24 mouse cellular contexts compared by ENCODE assay signal in genomic region chr19:29360251-29360650, GRCm38 (mm10). TPM values are rescaled to one million over a fixed set of nuclear protein-coding genes. Genes with fewer than 3 reads are reported as not detected.
DNase-seq lines count a peak whose midpoint lies in the region; ATAC-seq and TF ChIP-seq lines count a peak whose summit lies in the region.
"Had no signal": no experiment of that assay in that cellular context is flagged by ENCODE, and none has a peak within 500 bp of the region (broad histone marks: within the 10 kb centered on the region; RNA-seq: fewer than 3 reads in every experiment).

No protein-coding gene starts in this region.

- no peak overlapping the region for H3K4me3 ChIP-seq in forebrain, embryonic 13.5 days
- H3K4me3 ChIP-seq in forebrain, embryonic 15.5 days: no peak overlapping the region
- H3K4me3 ChIP-seq in liver, embryonic 11.5 days (ENCODE audit: low read depth, low read length): no peak overlapping the region
- no peak overlapping the region for H3K4me3 ChIP-seq in liver, postnatal 0 days (ENCODE audit: low read depth, low read length)
- peak overlapping the region; percentile 59; the same call in 1 of the 2 replicates for H3K4me3 ChIP-seq in G1E (ENCODE audit: low read depth, low read length)
- no peak overlapping the region for H3K4me3 ChIP-seq in liver, embryonic 13.5 days (replicated peaks)
- H3K4me3 ChIP-seq: embryonic facial prominence, embryonic 12.5 days had no signal

- no peak for DNase-seq in liver, embryonic 11.5 days (ENCODE audit: low spot score)
- no peak for DNase-seq in liver, postnatal 0 days
- peak; percentile 27 for DNase-seq in G1E (ENCODE audit: low spot score)
- no peak for DNase-seq in liver, embryonic 13.5 days
- no peak for DNase-seq in adipocyte (ENCODE audit: low spot score)
- no peak for DNase-seq in left cerebral cortex, postnatal 25 days (ENCODE audit: low spot score in 2 of 2)
- DNase-seq: adrenal gland, postnatal 25 days; cerebellum, adult 2 months; gastrocnemius, postnatal 36 days; kidney, adult 8-10 months; kidney, postnatal 36 days; layer of hippocampus, adult 9-11 months; thymus, adult 18-20 months had no signal

- H3K36me3 ChIP-seq in forebrain, embryonic 13.5 days (ENCODE audit: poor library complexity, severe bottlenecking): peaks cover 4% of the 10 kb centered on the region; the same call in 1 of the 2 replicates
- peaks cover 3% of the 10 kb centered on the region; the same call in 1 of the 2 replicates for H3K36me3 ChIP-seq in forebrain, embryonic 15.5 days
- H3K36me3 ChIP-seq in liver, embryonic 11.5 days (ENCODE audit: control insufficient read depth, insufficient read depth, low read length): no peaks in the 10 kb centered on the region
- H3K36me3 ChIP-seq in liver, postnatal 0 days (replicated peaks; ENCODE audit: insufficient read depth, low read length): peaks cover 17% of the 10 kb centered on the region
- peaks cover 52% of the 10 kb centered on the region for H3K36me3 ChIP-seq in G1E (replicated peaks)
- H3K36me3 ChIP-seq in liver, embryonic 13.5 days: 0 out of 2 replicates have a peak, but pooled peaks cover 8% of the 10 kb centered on the region

- H3K27me3 ChIP-seq in forebrain, embryonic 13.5 days: no peaks in the 10 kb centered on the region
- no peaks in the 10 kb centered on the region for H3K27me3 ChIP-seq in forebrain, embryonic 15.5 days
- no peaks in the 10 kb centered on the region for H3K27me3 ChIP-seq in liver, embryonic 11.5 days (replicated peaks; ENCODE audit: control insufficient read depth, insufficient read depth, low read length)
- no peaks in the 10 kb centered on the region for H3K27me3 ChIP-seq in liver, postnatal 0 days (ENCODE audit: insufficient read depth, low read length)
- H3K27me3 ChIP-seq in G1E (ENCODE audit: insufficient read depth, low read length): no peaks in the 10 kb centered on the region
- no peaks in the 10 kb centered on the region for H3K27me3 ChIP-seq in liver, embryonic 13.5 days
- H3K27me3 ChIP-seq: CH12.LX; embryonic facial prominence, embryonic 12.5 days had no signal

- 87% methylated on average over 5 of the region's 5 CpGs for WGBS in forebrain, embryonic 13.5 days
- 92% methylated on average over 5 of the region's 5 CpGs for WGBS in forebrain, embryonic 15.5 days
- 31% methylated on average over 5 of the region's 5 CpGs for WGBS in liver, embryonic 11.5 days
- WGBS in liver, postnatal 0 days (ENCODE audit: insufficient replicate concordance): 54% methylated on average over 5 of the region's 5 CpGs
- 28% methylated on average over 5 of the region's 5 CpGs for WGBS in liver, embryonic 13.5 days (ENCODE audit: insufficient replicate concordance)

- 0 out of 2 replicates have a peak overlapping the region, but pooled peaks have one; percentile 71 for H3K4me2 ChIP-seq in forebrain, embryonic 13.5 days
- H3K4me2 ChIP-seq in forebrain, embryonic 15.5 days (replicated peaks): no peak overlapping the region
- H3K4me2 ChIP-seq in liver, embryonic 11.5 days: peak overlapping the region; percentile 89
- no peak overlapping the region for H3K4me2 ChIP-seq in liver, postnatal 0 days (ENCODE audit: low read depth, low read length)
- H3K4me2 ChIP-seq in liver, embryonic 13.5 days: peak overlapping the region; percentile 89

- TF ChIP-seq EP300 in liver, postnatal 0 days (IDR thresholded peaks at IDR 0.05; ENCODE audit: low read depth): no peak

- H3K27ac ChIP-seq in forebrain, embryonic 13.5 days: no peak overlapping the region
- H3K27ac ChIP-seq in forebrain, embryonic 15.5 days (replicated peaks): no peak overlapping the region
- H3K27ac ChIP-seq in liver, embryonic 11.5 days (ENCODE audit: low read depth, low read length): no peak overlapping the region
- H3K27ac ChIP-seq in liver, postnatal 0 days (ENCODE audit: low read depth): no peak overlapping the region
- H3K27ac ChIP-seq in liver, embryonic 13.5 days: no peak overlapping the region
- H3K27ac ChIP-seq: embryonic facial prominence, embryonic 12.5 days had no signal

- no peaks in the 10 kb centered on the region for H3K9me3 ChIP-seq in forebrain, embryonic 13.5 days (replicated peaks)
- H3K9me3 ChIP-seq in forebrain, embryonic 15.5 days: no peaks in the 10 kb centered on the region
- H3K9me3 ChIP-seq in liver, embryonic 11.5 days (ENCODE audit: control insufficient read depth, low read length): no peaks in the 10 kb centered on the region
- no peaks in the 10 kb centered on the region for H3K9me3 ChIP-seq in liver, postnatal 0 days (ENCODE audit: low read length)
- H3K9me3 ChIP-seq in G1E (replicated peaks): no peaks in the 10 kb centered on the region
- H3K9me3 ChIP-seq in liver, embryonic 13.5 days (replicated peaks): no peaks in the 10 kb centered on the region
- H3K9me3 ChIP-seq: embryonic facial prominence, embryonic 12.5 days had no signal

- intact Hi-C loops in left cerebral cortex, postnatal 25 days (cut with DNase I): loop anchor here (2.0 to 5.0 kb wide), 3 partner anchors 108 to 202 kb away; partner anchors contain the start of gene Jak2

- H3K9ac ChIP-seq in forebrain, embryonic 13.5 days: no peak overlapping the region
- H3K9ac ChIP-seq in forebrain, embryonic 15.5 days (replicated peaks): no peak overlapping the region
- 0 out of 2 replicates have a peak overlapping the region, but pooled peaks have one; percentile 12 for H3K9ac ChIP-seq in liver, embryonic 11.5 days (ENCODE audit: low read depth, low read length)
- H3K9ac ChIP-seq in liver, postnatal 0 days (replicated peaks): no peak overlapping the region
- H3K9ac ChIP-seq in liver, embryonic 13.5 days: 0 out of 2 replicates have a peak overlapping the region, but pooled peaks have one; percentile 7
- H3K9ac ChIP-seq: embryonic facial prominence, embryonic 12.5 days had no signal

- peaks cover 24% of the 10 kb centered on the region for H3K4me1 ChIP-seq in forebrain, embryonic 13.5 days
- peaks cover 23% of the 10 kb centered on the region for H3K4me1 ChIP-seq in forebrain, embryonic 15.5 days
- peaks cover 16% of the 10 kb centered on the region for H3K4me1 ChIP-seq in liver, embryonic 11.5 days (replicated peaks; ENCODE audit: control insufficient read depth, insufficient read depth, low read length)
- peaks cover 21% of the 10 kb centered on the region for H3K4me1 ChIP-seq in liver, postnatal 0 days (ENCODE audit: insufficient read depth)
- peaks cover 52% of the 10 kb centered on the region for H3K4me1 ChIP-seq in G1E (ENCODE audit: insufficient read depth, low read depth, low read length)
- peaks cover 33% of the 10 kb centered on the region for H3K4me1 ChIP-seq in liver, embryonic 13.5 days (replicated peaks)
- H3K4me1 ChIP-seq: embryonic facial prominence, embryonic 12.5 days had no signal

- no peak for ATAC-seq in forebrain, embryonic 13.5 days
- no peak for ATAC-seq in forebrain, embryonic 15.5 days (replicated peaks)
- no peak for ATAC-seq in liver, embryonic 11.5 days (replicated peaks; ENCODE audit: low FRiP score)
- ATAC-seq in liver, postnatal 0 days: no peak
- peak; percentile 24 for ATAC-seq in G1E (ENCODE audit: extremely low read depth, insufficient number of reproducible peaks, low FRiP score, poor library complexity, severe bottlenecking)
- ATAC-seq in liver, embryonic 13.5 days (ENCODE audit: low read depth): no peak
- ATAC-seq: lung, postnatal 0 days had no signal

- TF ChIP-seq CTCF in liver, postnatal 0 days (IDR thresholded peaks at IDR 0.05; ENCODE audit: low read depth): no peak
- no peak for TF ChIP-seq CTCF in G1E (IDR thresholded peaks at IDR 0.05; ENCODE audit: low read depth, low read length)

RNA-seq across cellular contexts. Expression of gene Plgrkt, which starts 6.9 kb away (rescaled TPM):
- 88.6 and 102 TPM in 2 replicates for polyA plus RNA-seq in forebrain, embryonic 13.5 days (2015; fragmentation: Nextera tagmentation; extraction: Ambion mirVana)
- polyA plus RNA-seq in forebrain, embryonic 15.5 days (2015; fragmentation: Nextera tagmentation; extraction: Ambion mirVana): 105 and 107 TPM in 2 replicates
- 54.0 and 56.2 TPM in 2 replicates for polyA plus RNA-seq in liver, embryonic 11.5 days (2014; fragmentation: Nextera tagmentation; extraction: Ambion mirVana)
- 23.8 and 25.0 TPM in 2 replicates for polyA plus RNA-seq in liver, postnatal 0 days (2015; fragmentation: Nextera tagmentation; extraction: Ambion mirVana)
- total RNA-seq in G1E (2014; fragmentation: Nextera tagmentation) (179 and 190 TPM in 2 replicates), G1E (2017) (439 and 475 TPM in 2 replicates)
- 38.2 and 39.8 TPM in 2 replicates for polyA plus RNA-seq in G1E (2012)
- polyA plus RNA-seq in liver, embryonic 13.5 days (2015; fragmentation: Nextera tagmentation; extraction: Ambion mirVana): 32.8 and 38.5 TPM in 2 replicates
- total RNA-seq in left cerebral cortex, postnatal 25 days (2021): 10 to 100 TPM; 23.2 to 28.9 TPM

RNA-seq across cellular contexts. Expression of gene Cd274, which starts 7.0 kb away (rescaled TPM):
- polyA plus RNA-seq in forebrain, embryonic 13.5 days (2015; fragmentation: Nextera tagmentation; extraction: Ambion mirVana): 0.38 and 0.41 TPM in 2 replicates
- 0.66 and 0.78 TPM in 2 replicates for polyA plus RNA-seq in forebrain, embryonic 15.5 days (2015; fragmentation: Nextera tagmentation; extraction: Ambion mirVana)
- 0.43 and 0.86 TPM in 2 replicates for polyA plus RNA-seq in liver, embryonic 11.5 days (2014; fragmentation: Nextera tagmentation; extraction: Ambion mirVana)
- polyA plus RNA-seq in liver, postnatal 0 days (2015; fragmentation: Nextera tagmentation; extraction: Ambion mirVana): 0.76 and 1.2 TPM in 2 replicates
- 15.1 and 18.4 TPM in 2 replicates for total RNA-seq in G1E (2014; fragmentation: Nextera tagmentation)
- total RNA-seq in G1E (2017): 37.1 and 40.8 TPM in 2 replicates
- 0.29 and 0.56 TPM in 2 replicates for polyA plus RNA-seq in G1E (2012)
- polyA plus RNA-seq in liver, embryonic 13.5 days (2015; fragmentation: Nextera tagmentation; extraction: Ambion mirVana): 0.16 and 0.31 TPM in 2 replicates
- under 1 TPM; 0.53 to 0.80 TPM for total RNA-seq in left cerebral cortex, postnatal 25 days (2021)

RNA-seq across cellular contexts. Expression of gene Rln1, which starts 25.8 kb away (rescaled TPM):
- 1.6 TPM in 2 replicates for polyA plus RNA-seq in forebrain, embryonic 13.5 days (2015; fragmentation: Nextera tagmentation; extraction: Ambion mirVana)
- 1.8 and 3.4 TPM in 2 replicates for polyA plus RNA-seq in forebrain, embryonic 15.5 days (2015; fragmentation: Nextera tagmentation; extraction: Ambion mirVana)
- not detected in 2 replicates for polyA plus RNA-seq in liver, embryonic 11.5 days (2014; fragmentation: Nextera tagmentation; extraction: Ambion mirVana)
- polyA plus RNA-seq in liver, postnatal 0 days (2015; fragmentation: Nextera tagmentation; extraction: Ambion mirVana): not detected in 2 replicates
- total RNA-seq in G1E (2014; fragmentation: Nextera tagmentation): not detected in 2 replicates
- total RNA-seq in G1E (2017): 0.06 and 0.11 TPM in 2 replicates
- polyA plus RNA-seq in G1E (2012): not detected in 2 replicates
- polyA plus RNA-seq in liver, embryonic 13.5 days (2015; fragmentation: Nextera tagmentation; extraction: Ambion mirVana): 0.15 TPM in 1 of 2 replicates, not detected in the other
- under 1 TPM; 0.64 to 0.87 TPM for total RNA-seq in left cerebral cortex, postnatal 25 days (2021)
- total RNA-seq: adrenal gland, postnatal 25 days; CH12.LX; gastrocnemius, postnatal 36 days; hematopoietic stem cell, adult 5-6 weeks; megakaryocyte progenitor cell, adult 5-6 weeks; monocyte, adult 5-6 weeks had no signal

RNA-seq across cellular contexts. Expression of gene Insl6, which starts 35.1 kb away (rescaled TPM):
- 3.4 and 3.6 TPM in 2 replicates for polyA plus RNA-seq in forebrain, embryonic 13.5 days (2015; fragmentation: Nextera tagmentation; extraction: Ambion mirVana)
- polyA plus RNA-seq in forebrain, embryonic 15.5 days (2015; fragmentation: Nextera tagmentation; extraction: Ambion mirVana): 1.3 and 1.4 TPM in 2 replicates
- polyA plus RNA-seq in liver, embryonic 11.5 days (2014; fragmentation: Nextera tagmentation; extraction: Ambion mirVana): 3.1 and 3.2 TPM in 2 replicates
- 1.2 TPM in 2 replicates for polyA plus RNA-seq in liver, postnatal 0 days (2015; fragmentation: Nextera tagmentation; extraction: Ambion mirVana)
- total RNA-seq in G1E (2014; fragmentation: Nextera tagmentation) (1.1 TPM in 1 of 2 replicates, not detected in the other), G1E (2017) (4.2 and 4.8 TPM in 2 replicates)
- polyA plus RNA-seq in G1E (2012): 0.17 and 0.35 TPM in 2 replicates
- polyA plus RNA-seq in liver, embryonic 13.5 days (2015; fragmentation: Nextera tagmentation; extraction: Ambion mirVana): 0.65 and 1.1 TPM in 2 replicates
- under 1 TPM in 1 of 2 experiments, not detected in 1; 0.50 TPM for total RNA-seq in left cerebral cortex, postnatal 25 days (2021)
- total RNA-seq: gastrocnemius, postnatal 36 days had no signal

RNA-seq across cellular contexts. Expression of gene Pdcd1lg2, which starts 50.5 kb away (rescaled TPM):
- polyA plus RNA-seq in forebrain, embryonic 13.5 days (2015; fragmentation: Nextera tagmentation; extraction: Ambion mirVana): not detected in 2 replicates
- polyA plus RNA-seq in forebrain, embryonic 15.5 days (2015; fragmentation: Nextera tagmentation; extraction: Ambion mirVana): not detected in 2 replicates
- not detected in 2 replicates for polyA plus RNA-seq in liver, embryonic 11.5 days (2014; fragmentation: Nextera tagmentation; extraction: Ambion mirVana)
- not detected in 2 replicates for polyA plus RNA-seq in liver, postnatal 0 days (2015; fragmentation: Nextera tagmentation; extraction: Ambion mirVana)
- total RNA-seq in G1E (2014; fragmentation: Nextera tagmentation): 2.0 and 2.5 TPM in 2 replicates
- total RNA-seq in G1E (2017): 8.8 and 10.5 TPM in 2 replicates
- 0.10 and 0.16 TPM in 2 replicates for polyA plus RNA-seq in G1E (2012)
- 0.06 TPM in 1 of 2 replicates, not detected in the other for polyA plus RNA-seq in liver, embryonic 13.5 days (2015; fragmentation: Nextera tagmentation; extraction: Ambion mirVana)
- total RNA-seq in left cerebral cortex, postnatal 25 days (2021): under 1 TPM in 1 of 2 experiments, not detected in 1; 0.21 TPM
- total RNA-seq: adrenal gland, postnatal 25 days; gastrocnemius, postnatal 36 days; megakaryocyte progenitor cell, adult 5-6 weeks had no signal
- polyA plus RNA-seq: cerebellum, adult 2 months; heart, embryonic 11.5 days; limb, embryonic 14.5 days; neural tube, embryonic 14.5 days had no signal

Comparison
In these comparisons a context has a peak if more than half of its experiments do, and no peak if none do; other contexts are left out.
1. H3K4me2 ChIP-seq: peak in forebrain, embryonic 13.5 days (single experiment), liver, embryonic 11.5 days (single experiment) and liver, embryonic 13.5 days (single experiment); none in forebrain, embryonic 15.5 days (single experiment) and liver, postnatal 0 days (single experiment).
2. H3K9ac ChIP-seq: peak in liver, embryonic 11.5 days (single experiment) and liver, embryonic 13.5 days (single experiment); none in forebrain, embryonic 13.5 days (single experiment), forebrain, embryonic 15.5 days (single experiment) and liver, postnatal 0 days (single experiment).